Mouse (Mus musculus) right cerebral cortex, postnatal 25 days (tissue): ENCODE data around the gene 1700113H08Rik.

Experiments used
- DNase-seq: peaks from one replicate; pipeline ENCODE4 v3.0.0; 2022

The 1700113H08Rik gene

GRCm38 (mm10) chr10:87211046-87211445 is 153.2 kb downstream of the 1700113H08Rik start:
- no peak for DNase-seq

GRCm38 (mm10) chr10:87212854-87213253 is 155.0 kb downstream of the 1700113H08Rik start:
- no peak for DNase-seq

GRCm38 (mm10) chr10:87230071-87230910 is 172.4 kb downstream of the 1700113H08Rik start:
- DNase-seq = no peak

GRCm38 (mm10) chr10:87239332-87240008 is 181.6 kb downstream of the 1700113H08Rik start:
- DNase-seq = no peak

GRCm38 (mm10) chr10:87271724-87272123 is 213.9 kb downstream of the 1700113H08Rik start:
- DNase-seq = no peak

- DNase-seq = no peak
Measured at GRCm38 (mm10) chr10:87272133-87272622, 214.3 kb downstream of the 1700113H08Rik start.

GRCm38 (mm10) chr10:87275075-87275474 is 217.2 kb downstream of the 1700113H08Rik start:
- DNase-seq = no peak
